Mouse (Mus musculus): ENCODE data around the gene Grm4.
"Not testable (repeated sequence)": the region's sequence is repeated elsewhere in the genome, so short reads cannot be mapped to it uniquely, and the experiment has no call there.

Gene Grm4

DNA sequence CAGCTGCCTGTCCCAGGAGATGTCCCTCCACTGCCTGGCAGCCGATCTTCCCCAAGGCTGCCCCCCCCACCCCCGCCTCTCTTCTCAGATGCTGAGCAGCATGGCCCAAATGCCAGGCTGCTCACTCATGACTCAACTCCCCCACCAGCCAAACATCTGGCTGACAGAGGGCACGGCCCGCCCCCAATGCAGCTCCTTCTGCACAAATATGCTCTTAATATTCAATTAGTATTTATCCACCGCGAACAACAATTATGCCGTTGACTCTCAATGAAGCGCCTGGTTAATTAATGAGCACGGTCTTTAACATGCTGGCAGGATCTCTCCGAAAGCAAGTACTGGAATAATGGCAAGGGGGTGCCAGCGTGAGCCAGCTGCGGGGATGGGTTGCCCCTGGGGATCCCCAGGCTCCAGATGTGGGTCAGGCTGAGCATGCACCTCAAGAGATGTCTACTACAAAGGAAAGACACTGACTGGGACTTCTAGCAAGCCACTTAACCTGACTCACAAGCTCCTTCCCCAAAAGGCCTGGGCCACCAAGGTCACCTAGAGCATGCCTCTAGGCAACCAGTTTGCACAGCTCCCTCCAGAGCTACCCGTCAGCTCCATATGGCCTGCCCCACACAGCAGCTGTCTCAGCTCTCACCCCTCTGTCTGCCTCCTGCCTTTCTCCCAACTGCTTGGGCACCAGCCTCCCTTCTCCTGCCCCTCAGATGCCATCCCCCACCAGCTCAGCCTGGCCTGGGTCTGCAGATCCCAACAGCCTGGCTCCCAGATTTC, 131.8 kb downstream of the Grm4 start:
- DNase-seq = no peak

DNA sequence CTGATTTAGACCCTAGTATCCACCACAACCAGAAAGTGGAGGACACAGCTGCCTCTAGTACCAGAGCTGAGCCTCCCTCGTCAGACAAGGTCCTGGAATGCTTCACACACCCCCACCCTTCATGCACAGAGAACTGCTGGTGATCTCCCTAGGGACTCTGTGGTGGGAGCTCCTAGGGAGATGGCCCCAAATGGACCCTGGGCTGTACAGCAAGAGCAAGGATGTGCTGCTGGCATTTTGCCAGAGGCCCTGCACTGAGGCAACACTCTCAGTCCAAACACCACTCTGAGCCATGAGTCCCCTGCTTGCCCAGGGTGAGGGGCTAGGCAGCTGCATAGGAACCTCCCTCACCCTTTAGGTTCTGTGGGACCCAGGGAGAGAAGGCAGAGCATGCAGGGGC, 134.8 kb downstream of the Grm4 start:
- DNase-seq = no peak

DNA sequence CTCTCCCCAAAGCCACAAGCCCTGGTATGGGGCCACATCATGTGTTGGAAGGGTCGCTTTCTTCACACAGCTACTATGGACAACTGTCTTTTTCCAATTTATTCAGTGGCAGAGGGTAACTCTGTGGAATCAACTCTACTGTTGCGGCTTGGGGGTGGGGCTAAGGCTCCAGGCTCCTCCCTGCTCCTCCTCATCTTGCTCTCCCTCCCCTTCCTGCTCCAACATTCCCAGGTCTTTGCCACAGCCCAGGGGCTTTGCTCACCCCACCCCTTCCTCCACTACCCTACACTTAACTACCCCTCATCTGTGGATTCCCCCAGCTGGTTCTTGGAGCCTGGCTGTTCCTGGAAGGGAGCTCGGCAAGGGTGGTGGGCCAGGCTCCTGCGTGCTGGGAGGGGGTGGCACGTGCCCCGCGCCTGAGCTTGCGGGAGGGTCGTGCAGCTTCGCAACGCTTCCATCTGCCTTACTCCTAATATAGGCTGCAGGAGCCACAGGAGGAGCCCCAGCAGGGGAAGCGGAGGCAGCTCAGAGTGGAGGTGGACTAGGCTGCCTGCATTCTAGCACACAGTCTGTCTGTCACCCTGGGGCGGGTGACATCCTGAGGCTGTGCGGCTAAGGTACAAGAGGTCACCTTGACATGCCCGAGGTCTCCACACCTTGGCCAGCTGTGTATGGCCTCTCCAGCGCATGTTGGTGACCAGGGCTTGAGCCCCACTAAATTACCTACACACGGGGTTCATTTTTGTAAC, 135.5 kb downstream of the Grm4 start:
- no peak for DNase-seq

DNA sequence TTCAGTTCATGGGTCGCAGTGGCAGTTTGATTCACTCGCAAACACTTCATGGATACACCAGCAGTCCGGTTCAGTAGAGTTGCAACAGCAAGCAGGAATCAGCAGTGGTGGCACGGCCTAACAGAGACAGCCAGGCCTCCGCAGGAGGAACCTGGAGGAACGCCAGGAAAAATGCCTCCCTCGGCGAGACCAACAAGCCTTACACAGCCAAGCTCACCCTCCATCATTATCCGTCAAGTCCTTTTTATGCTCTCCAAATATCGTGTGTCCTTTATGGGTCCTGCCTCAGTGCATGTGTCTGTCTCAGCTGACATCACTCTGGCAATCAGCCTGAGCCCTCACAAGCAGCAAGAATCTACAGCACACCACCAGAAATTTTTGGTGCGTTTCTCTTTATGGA, 138.3 kb downstream of the Grm4 start:
- DNase-seq = no peak

DNA sequence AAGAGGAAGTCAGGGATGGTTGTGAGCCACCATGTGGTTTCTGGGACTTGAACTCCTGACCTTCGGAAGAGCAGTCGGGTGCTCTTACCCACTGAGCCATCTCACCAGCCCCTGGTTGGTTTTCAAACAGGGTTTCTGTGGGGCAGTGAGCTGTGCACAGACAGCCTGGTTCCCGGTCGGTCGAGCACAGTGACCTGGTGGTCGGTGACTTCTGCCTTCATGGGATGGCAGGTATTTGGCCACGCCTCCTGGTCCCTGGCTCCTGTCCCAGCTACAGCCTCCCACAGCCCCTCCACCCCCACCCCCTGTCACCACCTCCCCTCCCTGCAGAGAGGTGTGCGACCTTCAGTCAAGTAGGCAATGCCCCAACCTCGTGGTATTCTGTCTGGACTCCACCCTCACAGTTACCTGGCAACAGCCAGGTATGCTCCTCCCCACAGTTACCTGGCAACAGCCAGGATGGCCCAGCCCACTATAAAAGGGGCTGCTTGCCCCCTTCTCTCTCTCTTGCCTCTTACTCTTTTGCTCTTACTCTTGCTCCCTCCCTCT, 140.2 kb downstream of the Grm4 start:
- DNase-seq = not testable (repeated sequence)

DNA sequence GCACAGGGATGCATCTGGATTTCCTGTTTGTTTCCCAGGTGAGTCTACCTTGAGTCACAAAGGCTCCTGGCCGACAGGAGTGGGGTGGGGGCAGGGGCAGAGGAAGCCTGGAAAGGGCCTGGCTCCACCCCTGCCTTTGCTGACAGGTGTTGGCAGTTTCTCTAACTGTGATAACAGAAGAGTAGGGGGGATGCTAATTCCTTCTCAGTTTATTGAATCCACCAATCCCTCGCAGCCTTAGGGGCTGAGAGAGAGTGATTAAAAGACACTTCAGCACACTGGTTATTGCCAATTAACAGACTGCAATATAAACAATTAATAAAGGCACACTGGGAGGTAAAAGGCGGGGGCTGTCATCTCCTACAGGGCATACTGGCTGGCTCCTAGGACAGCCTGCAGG, 142.2 kb downstream of the Grm4 start:
- no peak for DNase-seq

DNA sequence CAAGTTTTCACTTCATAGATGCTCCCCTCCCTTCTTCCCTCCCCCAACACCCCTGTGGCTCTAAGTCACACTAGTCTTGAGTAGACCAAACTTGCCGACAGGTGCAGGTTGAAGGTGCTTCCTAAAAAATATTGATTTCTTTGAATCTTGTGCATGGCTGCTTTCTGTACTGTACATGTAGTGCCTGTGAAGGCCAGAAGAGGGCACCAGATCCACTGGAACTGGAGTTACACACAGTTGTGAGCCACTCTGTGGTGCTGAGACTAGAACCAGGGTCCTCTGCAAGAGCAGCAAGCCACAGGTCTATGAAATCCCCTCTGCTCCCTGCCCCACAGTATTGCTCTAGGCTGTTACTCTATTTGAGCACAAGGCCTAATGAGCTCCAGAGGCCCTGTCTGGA, 144.1 kb downstream of the Grm4 start:
- no peak for DNase-seq

DNA sequence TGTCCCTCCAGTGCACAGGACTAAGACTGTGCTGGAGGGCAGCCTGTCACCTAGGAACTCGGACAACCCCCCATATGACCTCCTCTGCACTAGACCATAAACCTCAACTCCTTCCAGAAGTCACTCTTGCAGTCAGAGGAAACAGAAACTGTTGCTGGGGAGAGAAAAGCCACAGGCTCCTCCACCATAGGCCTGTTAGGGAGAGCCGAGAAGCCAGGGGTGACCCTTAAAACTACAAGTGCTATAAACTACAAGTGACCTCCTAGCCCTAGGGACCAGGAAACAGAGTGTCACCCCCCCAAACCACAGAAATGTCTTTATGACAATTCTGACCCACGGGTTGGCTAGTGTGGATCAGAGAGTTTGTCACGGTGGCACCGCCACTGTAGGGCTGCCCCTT, 145.7 kb downstream of the Grm4 start:
- no peak for DNase-seq

All from right cerebral cortex, postnatal 4 days (tissue).